Mouse (Mus musculus) brain, adult 2 months (tissue): ENCODE measurements around the gene Gabrp.
A peak's percentile ranks its signal among the peaks of the same experiment; 100 is the strongest.

Experiments used
- DNase-seq: peaks from one replicate; pipeline ENCODE4 v3.0.0; 2011; ENCODE audit warnings: low read depth, low spot score

The Gabrp gene

GRCm38 (mm10) chr11:33529576-33529975 lies 49.2 kb downstream of the Gabrp start:
- DNase-seq: no peak

DNA sequence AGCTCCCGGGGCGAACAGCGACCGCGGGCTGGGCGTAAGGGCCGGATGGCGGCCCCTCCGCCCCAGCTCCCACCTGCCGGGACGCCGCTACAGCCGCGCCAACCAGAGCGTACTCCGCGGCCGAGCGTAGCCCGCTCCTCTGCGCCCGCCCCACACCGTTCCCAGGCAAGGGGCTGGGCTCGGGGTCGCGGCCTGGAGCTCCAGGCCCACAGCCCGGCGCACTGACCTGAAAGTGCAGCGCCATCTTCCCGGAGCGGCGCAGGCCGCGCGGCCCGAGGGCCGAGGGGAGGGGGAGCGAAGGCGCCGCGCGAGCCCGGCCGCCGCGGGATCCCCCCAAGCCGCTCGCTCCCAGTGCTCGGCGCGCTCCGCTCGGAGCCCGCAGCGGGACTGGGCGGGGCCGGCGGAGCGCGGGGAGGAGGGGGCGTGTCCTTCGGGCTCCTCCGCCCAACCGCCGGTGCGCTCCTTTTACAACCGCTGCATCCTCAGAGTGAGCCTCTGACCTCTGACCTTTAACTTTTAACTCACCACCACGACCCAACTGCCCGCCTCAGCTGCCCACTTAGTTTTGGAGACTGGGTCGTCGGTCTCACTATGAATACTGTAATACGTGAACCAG lies 65.3 kb downstream of the Gabrp start, which contains the start of gene Ranbp17:
Gene Ranbp17 (minus strand): TSS at position 371 of the 616 bp plus-strand sequence.
- peak; percentile 59 for DNase-seq

DNA sequence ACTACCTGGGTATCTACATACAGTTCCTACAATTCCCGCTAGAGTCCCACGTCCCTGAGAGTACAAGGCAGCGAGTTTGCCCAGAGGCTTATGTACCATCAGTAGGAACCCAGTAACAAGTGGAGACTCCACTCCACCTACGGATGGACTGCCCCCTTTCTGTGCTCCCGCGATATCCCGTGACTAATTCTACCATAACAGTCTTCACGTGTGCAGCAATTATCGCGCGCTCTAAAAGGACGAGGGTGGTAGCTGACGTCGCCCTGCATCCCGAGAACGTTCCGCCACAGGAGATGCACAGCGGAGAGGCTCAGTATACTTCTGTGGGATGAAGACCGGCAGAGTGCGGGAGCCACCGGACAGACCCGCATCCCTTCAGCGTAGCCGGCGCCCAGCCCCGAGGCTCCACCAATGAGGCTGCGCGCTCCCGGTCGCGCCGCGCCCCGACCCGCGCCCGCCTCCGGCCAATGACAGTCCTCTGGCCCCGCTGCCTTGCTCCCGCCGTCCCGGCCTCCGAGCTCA lies 65.8 kb downstream of the Gabrp start:
- DNase-seq: peak; percentile 87

- no peak for DNase-seq
These were observed 69.4 kb downstream of the Gabrp start for GRCm38 (mm10) chr11:33509401-33509800.
